9 mouse cellular contexts compared by ENCODE assay signal in the genomic region with DNA sequence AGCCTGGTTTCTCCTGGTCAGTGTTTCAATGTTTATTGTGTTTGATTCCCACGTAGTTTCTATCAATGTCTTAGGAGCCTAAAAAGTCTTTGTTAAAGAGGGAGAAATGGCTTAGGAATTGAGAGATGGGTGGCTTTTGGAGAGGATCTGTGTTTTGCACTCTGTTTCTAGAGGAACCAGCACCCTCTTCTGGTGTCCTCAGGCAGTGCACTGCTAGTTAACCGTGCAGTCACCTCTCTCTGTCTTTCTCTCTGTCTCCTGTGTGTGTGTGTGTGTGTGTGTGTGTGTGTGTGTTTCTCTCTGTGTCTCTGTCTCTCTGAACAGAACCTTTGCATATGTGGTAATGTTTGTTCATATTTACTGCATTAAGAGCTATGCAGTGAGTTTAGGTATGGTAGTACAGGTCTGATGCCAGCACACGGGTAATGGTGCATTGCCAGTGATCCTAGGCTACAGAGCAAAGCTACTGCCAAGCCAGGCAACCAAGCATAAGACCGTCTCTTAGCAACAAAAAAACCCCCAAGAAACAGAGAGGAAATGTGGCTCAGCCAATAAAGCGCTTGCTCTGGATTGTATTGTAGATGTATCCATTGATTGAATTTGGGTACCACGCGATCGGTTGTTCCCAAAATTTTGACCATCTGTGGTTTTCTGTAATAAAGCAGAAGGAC.
DNase-seq lines count a peak whose midpoint lies in the region; ATAC-seq and TF ChIP-seq lines count a peak whose summit lies in the region.
"Had no signal": no experiment of that assay in that cellular context is flagged by ENCODE, and none has a peak within 500 bp of the region (broad histone marks: within the 10 kb centered on the region; RNA-seq: fewer than 3 reads in every experiment).

No protein-coding gene starts in this region.

- H3K27ac ChIP-seq in thymus, adult 2 months (ENCODE audit: control insufficient read depth, insufficient read depth, low read length), result no peak overlapping the region
- no peak overlapping the region for H3K27ac ChIP-seq in forebrain, postnatal 0 days (ENCODE audit: low read depth, low read length)
- H3K27ac ChIP-seq: heart, embryonic 13.5 days had no signal

- no peaks in the 10 kb centered on the region for H3K36me3 ChIP-seq in thymus, adult 2 months (ENCODE audit: control insufficient read depth, insufficient read depth, low read length)
- H3K36me3 ChIP-seq in forebrain, postnatal 0 days (ENCODE audit: insufficient read depth), result no peaks in the 10 kb centered on the region

- H3K4me1 ChIP-seq in thymus, adult 2 months (replicated peaks; ENCODE audit: control insufficient read depth, insufficient read depth, low read length), result no peaks in the 10 kb centered on the region
- no peaks in the 10 kb centered on the region for H3K4me1 ChIP-seq in forebrain, postnatal 0 days (ENCODE audit: insufficient read depth)
- H3K4me1 ChIP-seq: heart, embryonic 13.5 days had no signal

- no peak overlapping the region for H3K9ac ChIP-seq in forebrain, postnatal 0 days
- H3K9ac ChIP-seq: heart, embryonic 13.5 days had no signal

- no peak for TF ChIP-seq CTCF in thymus, adult 2 months (IDR thresholded peaks at IDR 0.05; ENCODE audit: borderline replicate concordance, control insufficient read depth, extremely low read depth, insufficient read depth, low read length, poor library complexity)
- peak; percentile 76 for TF ChIP-seq CTCF in forebrain, postnatal 0 days (IDR thresholded peaks at IDR 0.05; ENCODE audit: low read depth)

- no peak overlapping the region for H3K4me3 ChIP-seq in thymus, adult 2 months (ENCODE audit: control insufficient read depth, insufficient read depth, low read length)
- H3K4me3 ChIP-seq in forebrain, postnatal 0 days (ENCODE audit: low read depth, low read length), result no peak overlapping the region
- H3K4me3 ChIP-seq: heart, embryonic 13.5 days had no signal

- intact Hi-C loops in left cerebral cortex, postnatal 14 days (cut with DNase I), result loop anchor here (5.0 kb wide), 2 partner anchors 59 to 224 kb away; no protein-coding TSS in a partner anchor

- H3K4me2 ChIP-seq in forebrain, postnatal 0 days (ENCODE audit: low read depth), result no peak overlapping the region
- H3K4me2 ChIP-seq: heart, embryonic 13.5 days had no signal

- peak; percentile 29 for DNase-seq in gastrocnemius, postnatal 10 days
- no peak for DNase-seq in gastrocnemius, adult 8-10 months (ENCODE audit: low spot score in 2 of 2)
- DNase-seq in thymus, adult 2 months, result peak; percentile 31
- DNase-seq in thymus, adult 18-20 months, result no peak
- DNase-seq in forebrain, postnatal 0 days, result peak; percentile 72
- DNase-seq in left cerebral cortex, postnatal 14 days (ENCODE audit: low spot score in 2 of 2), result peak; percentile 63 to 77
- DNase-seq in telencephalon, adult 2 months (ENCODE audit: low read depth, low spot score), result peak; percentile 34
- DNase-seq in c-Kit-positive CD71-positive TER-119-positive erythroid progenitor cells, embryonic 14.5 days (ENCODE audit: low spot score), result no peak

- H3K27me3 ChIP-seq in thymus, adult 2 months (ENCODE audit: control insufficient read depth, insufficient read depth, low read length), result no peaks in the 10 kb centered on the region
- no peaks in the 10 kb centered on the region for H3K27me3 ChIP-seq in forebrain, postnatal 0 days (ENCODE audit: insufficient read depth, low read length)
- H3K27me3 ChIP-seq: heart, embryonic 13.5 days had no signal

- ATAC-seq in forebrain, postnatal 0 days, result peak; percentile 78

- WGBS in thymus, adult 2 months, result 89% methylated on average over 8 of the region's 8 CpGs
- whole genome bisulfite sequencing in forebrain, postnatal 0 days, result 53% methylated on average over 8 of the region's 8 CpGs

- H3K9me3 ChIP-seq in forebrain, postnatal 0 days (ENCODE audit: low read length), result no peaks in the 10 kb centered on the region
- H3K9me3 ChIP-seq: heart, embryonic 13.5 days had no signal

- TF ChIP-seq POLR2A in thymus, adult 2 months (IDR thresholded peaks at IDR 0.05; ENCODE audit: control insufficient read depth, extremely low read depth, insufficient read depth, low read length, poor library complexity), result no peak

Comparison
In these comparisons a context has a peak if more than half of its experiments do, and no peak if none do; other contexts are left out.
1. DNase-seq: peak in gastrocnemius, postnatal 10 days (single experiment), thymus, adult 2 months (single experiment), forebrain, postnatal 0 days (single experiment), left cerebral cortex, postnatal 14 days (2 of 2) and telencephalon, adult 2 months (single experiment); none in gastrocnemius, adult 8-10 months (0 of 2), thymus, adult 18-20 months (0 of 2) and c-Kit-positive CD71-positive TER-119-positive erythroid progenitor cells, embryonic 14.5 days (single experiment).